Mouse (Mus musculus) G1E (cell line): Measurements from ENCODE around the gene Izumo1r. TPM values are rescaled to one million over a fixed set of nuclear protein-coding genes. Genes with fewer than 3 reads are reported as not detected.

Experiments
- ATAC-seq: 2 replicates; pipeline ENCODE4 v1.8.0; 2016; ENCODE audit warnings: mild to moderate bottlenecking; ENCODE audit not compliant: insufficient number of reproducible peaks, poor library complexity, low FRiP score, severe bottlenecking; ENCODE audit errors: extremely low read depth
- DNase-seq: peaks from one replicate; pipeline ENCODE4 v3.0.0; 2012; ENCODE audit warnings: low spot score
- H3K27me3 ChIP-seq: 2 replicates; pipeline ENCODE4 v1.6.1; 2012; ENCODE audit warnings: mild to moderate bottlenecking, low read length, inconsistent platforms; ENCODE audit not compliant: insufficient read depth
- H3K36me3 ChIP-seq: replicated peaks from 2 replicates; pipeline ENCODE3; 2012; ENCODE audit warnings: mild to moderate bottlenecking, inconsistent platforms
- H3K4me1 ChIP-seq: 2 replicates; pipeline ENCODE4 v1.6.1; 2012; ENCODE audit warnings: low read depth, low read length, inconsistent platforms, mixed read lengths; ENCODE audit not compliant: insufficient read depth
- H3K4me3 ChIP-seq: 2 replicates; pipeline ENCODE4 v1.5.1; 2012; ENCODE audit warnings: low read depth, mild to moderate bottlenecking, inconsistent platforms, low read length, moderate library complexity, mixed read lengths
- H3K9me3 ChIP-seq: replicated peaks from 2 replicates; pipeline ENCODE4 v1.6.1; 2012; ENCODE audit warnings: inconsistent platforms
- CTCF ChIP-seq: IDR thresholded peaks from 2 replicates; pipeline ENCODE4 v1.5.1; 2012; ENCODE audit warnings: low read depth, low read length, inconsistent platforms, mixed read lengths
- GATA1 ChIP-seq: IDR thresholded peaks from 2 replicates; pipeline ENCODE4 v1.6.1; 2012; ENCODE audit warnings: borderline replicate concordance, low read length, inconsistent platforms, mixed read lengths
- GATA2 ChIP-seq: IDR thresholded peaks from 2 replicates; pipeline ENCODE4 v1.6.1; 2012; ENCODE audit warnings: low read depth, low read length, inconsistent platforms, borderline replicate concordance
- POLR2AphosphoS5 ChIP-seq: IDR thresholded peaks from 2 replicates; pipeline ENCODE4 v1.6.1; 2012; ENCODE audit warnings: low read depth, low read length, inconsistent platforms; ENCODE audit not compliant: insufficient replicate concordance
- TAL1 ChIP-seq: conservative IDR thresholded peaks from 2 replicates; pipeline ENCODE4 v1.6.1; 2012; ENCODE audit warnings: low read depth, low read length, inconsistent platforms, mixed read lengths
- polyA plus RNA-seq: library from polyadenylated mRNA; stranded (reverse); fragments of >175 nt; gene quantifications from 2 replicates; pipeline ENCODE4 v1.2.3, GENCODE M21; 2012
- total RNA-seq, 2 experiments: library from RNA; stranded (forward) in 1 of 2; stranded (reverse) in 1 of 2; fragments of 200-1000 nt in 1 of 2; fragments of >200 nt in 1 of 2; fragmentation: Nextera tagmentation in 1 of 2; gene quantifications; 2 replicates each; pipeline ENCODE4 v1.2.3; 2014 to 2017

The Izumo1r gene
- total and polyA plus RNA-seq, 3 experiments = 0.11 TPM; not detected in 2

- Histone ChIP-seq H3K4me1 (no peaks in the 10 kb centered on the region), H3K36me3 (no peaks in the 10 kb centered on the region), H3K27me3 (peaks cover 3% of the 10 kb centered on the region; the same call in 1 of the 2 replicates), H3K4me3 (no peak overlapping the region), H3K9me3 (no peaks in the 10 kb centered on the region)
- no peak for ATAC-seq
- TF ChIP-seq GATA2 = no peak
- no peak for TF ChIP-seq CTCF
- TF ChIP-seq GATA1 = no peak
- TF ChIP-seq POLR2AphosphoS5 = no peak
- no peak for TF ChIP-seq TAL1
- DNase-seq = no peak
Measured at GRCm38 (mm10) chr9:14921971-14922560, 18.3 kb upstream of the Izumo1r start.

DNA sequence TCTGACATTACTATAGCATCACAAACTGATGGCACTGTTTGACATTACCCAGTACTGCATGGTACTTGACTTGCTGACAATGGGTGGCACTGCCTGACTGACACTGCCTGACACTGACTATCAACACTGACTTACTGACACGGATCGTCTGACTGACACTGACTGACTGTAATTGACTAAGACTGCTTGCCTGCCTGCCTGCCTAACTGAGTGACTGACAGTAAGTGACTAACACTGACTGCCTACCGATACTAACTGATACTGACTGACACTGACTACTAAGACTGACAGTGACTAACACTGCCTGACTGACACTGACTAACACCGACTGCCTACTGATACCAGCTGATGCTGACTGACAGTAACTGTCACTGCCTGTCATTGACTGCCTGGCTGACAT is 17.5 kb upstream of the Izumo1r start:
- ATAC-seq (no peak), DNase-seq (no peak)
- H3K4me3 ChIP-seq = no peak overlapping the region
- H3K36me3 ChIP-seq = no peaks in the 10 kb centered on the region
- no peaks in the 10 kb centered on the region for H3K9me3 ChIP-seq
- TF ChIP-seq TAL1 (no peak), GATA1 (no peak), POLR2AphosphoS5 (no peak), CTCF (no peak), GATA2 (no peak)
- no peaks in the 10 kb centered on the region for H3K4me1 ChIP-seq
- peaks cover 3% of the 10 kb centered on the region; the same call in 1 of the 2 replicates for H3K27me3 ChIP-seq

GRCm38 (mm10) chr9:14920608-14921007 is 16.9 kb upstream of the Izumo1r start:
- peaks cover 3% of the 10 kb centered on the region; the same call in 1 of the 2 replicates for H3K27me3 ChIP-seq
- no peaks in the 10 kb centered on the region for H3K4me1 ChIP-seq
- ATAC-seq (no peak), DNase-seq (no peak)
- TF ChIP-seq CTCF (no peak), TAL1 (no peak), POLR2AphosphoS5 (no peak), GATA1 (no peak), GATA2 (no peak)
- no peak overlapping the region for H3K4me3 ChIP-seq
- no peaks in the 10 kb centered on the region for H3K9me3 ChIP-seq
- no peaks in the 10 kb centered on the region for H3K36me3 ChIP-seq

- H3K4me3 ChIP-seq = no peak overlapping the region
- TF ChIP-seq TAL1 (no peak), CTCF (no peak), GATA2 (no peak), GATA1 (no peak), POLR2AphosphoS5 (no peak)
- ATAC-seq (no peak), DNase-seq (no peak)
- peaks cover 3% of the 10 kb centered on the region; the same call in 1 of the 2 replicates for H3K27me3 ChIP-seq
- H3K9me3 ChIP-seq = no peaks in the 10 kb centered on the region
- no peaks in the 10 kb centered on the region for H3K4me1 ChIP-seq
- H3K36me3 ChIP-seq = no peaks in the 10 kb centered on the region
Measured at GRCm38 (mm10) chr9:14918825-14919668, 15.3 kb upstream of the Izumo1r start.

DNA sequence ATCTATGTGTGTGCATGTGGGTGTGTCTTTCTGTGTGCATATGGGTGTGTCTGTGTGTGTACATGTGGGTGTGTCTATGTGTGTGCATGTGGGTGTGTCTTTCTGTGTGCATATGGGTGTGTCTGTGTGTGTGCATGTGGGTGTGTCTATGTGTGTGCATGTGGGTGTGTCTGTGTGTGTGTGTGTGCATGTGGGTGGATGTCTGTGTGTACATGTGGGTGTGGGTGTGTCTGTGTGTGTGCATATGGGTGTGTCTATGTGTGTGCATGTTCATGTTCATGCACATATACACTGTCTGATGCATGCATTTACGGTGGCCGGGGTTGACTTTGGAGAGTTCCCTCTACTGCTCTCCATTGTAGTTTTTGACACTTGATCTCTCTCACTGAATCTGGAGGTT is 13.9 kb upstream of the Izumo1r start:
- Histone ChIP-seq H3K27me3 (peaks cover 3% of the 10 kb centered on the region; the same call in 1 of the 2 replicates), H3K4me1 (no peaks in the 10 kb centered on the region), H3K4me3 (no peak overlapping the region), H3K36me3 (no peaks in the 10 kb centered on the region), H3K9me3 (no peaks in the 10 kb centered on the region)
- DNase-seq (no peak), ATAC-seq (no peak)
- TF ChIP-seq TAL1 (no peak), CTCF (no peak), POLR2AphosphoS5 (no peak), GATA2 (no peak), GATA1 (no peak)

DNA sequence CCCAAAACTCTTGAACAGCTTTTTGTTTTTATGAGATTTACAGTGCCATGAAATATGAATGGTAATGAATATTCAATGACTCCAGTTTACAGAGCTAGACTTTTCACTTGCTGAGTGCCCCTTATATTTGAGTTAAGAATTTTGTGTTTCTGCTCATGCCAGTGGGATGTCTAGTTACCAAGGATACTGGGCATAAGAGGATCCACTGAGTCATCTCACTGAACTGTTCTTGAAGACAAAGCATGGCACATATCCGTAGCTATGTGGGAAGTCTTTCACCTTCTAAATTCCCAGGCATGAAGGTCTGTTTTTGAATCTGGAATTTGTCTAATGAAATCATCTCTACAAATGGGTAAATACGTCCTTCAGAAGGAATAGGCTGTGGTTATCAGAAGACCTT is 8.3 kb upstream of the Izumo1r start:
- H3K4me3 ChIP-seq = no peak overlapping the region
- no peak for TF ChIP-seq CTCF

More for the DNA sequence above, 8.3 kb upstream of the Izumo1r start:
- Histone ChIP-seq H3K36me3 (no peaks in the 10 kb centered on the region), H3K4me1 (no peaks in the 10 kb centered on the region), H3K9me3 (no peaks in the 10 kb centered on the region), H3K27me3 (no peaks in the 10 kb centered on the region)
- no peak for DNase-seq
- no peak for ATAC-seq
